Mouse (Mus musculus) C2C12 (cell line): ENCODE measurements around the gene Evl. TPM values are rescaled to one million over a fixed set of nuclear protein-coding genes. Genes with fewer than 3 reads are reported as not detected.

ENCODE experiments used
- H3K27me3 ChIP-seq: one replicate; pipeline ENCODE4 v1.6.1; 2011; ENCODE audit not compliant: control insufficient read depth, insufficient read depth, insufficient read length
- H3K36me3 ChIP-seq: one replicate; pipeline ENCODE4 v1.6.1; 2011; ENCODE audit not compliant: control insufficient read depth, insufficient read depth
- H3K4me3 ChIP-seq: one replicate; pipeline ENCODE4 v1.5.1; 2011; ENCODE audit warnings: mild to moderate bottlenecking, control low read depth; ENCODE audit not compliant: poor library complexity, insufficient read depth, severe bottlenecking
- H3K79me2 ChIP-seq: one replicate; pipeline ENCODE4 v1.6.1; 2011; ENCODE audit not compliant: control insufficient read depth, insufficient read depth
- H3K79me3 ChIP-seq: one replicate; pipeline ENCODE4 v1.6.1; 2011; ENCODE audit warnings: low read depth, control low read depth
- H3ac ChIP-seq: one replicate; pipeline ENCODE3; 2011; ENCODE audit warnings: low read depth; ENCODE audit not compliant: control insufficient read depth, insufficient read length
- CEBPB ChIP-seq: IDR thresholded peaks from one replicate; pipeline ENCODE4 v1.6.1; 2011; ENCODE audit warnings: low read depth, mild to moderate bottlenecking, control low read depth, moderate library complexity
- CTCF ChIP-seq: IDR thresholded peaks from one replicate; pipeline ENCODE4 v1.5.1; 2011; ENCODE audit not compliant: control insufficient read depth, insufficient read depth, insufficient read length
- FOSL1 ChIP-seq: IDR thresholded peaks from one replicate; pipeline ENCODE4 v1.8.0; 2011; ENCODE audit warnings: mild to moderate bottlenecking, low read length; ENCODE audit not compliant: poor library complexity, insufficient read depth, severe bottlenecking
- MAX ChIP-seq: IDR thresholded peaks from one replicate; pipeline ENCODE4 v1.6.1; 2011; ENCODE audit warnings: mild to moderate bottlenecking, control low read depth
- MYOD1 ChIP-seq: IDR thresholded peaks from one replicate; pipeline ENCODE4 v1.6.1; 2011; ENCODE audit warnings: low read depth; ENCODE audit not compliant: control insufficient read depth, insufficient read length
- MYOG ChIP-seq: IDR thresholded peaks from one replicate; pipeline ENCODE4 v1.6.1; 2011; ENCODE audit not compliant: control insufficient read depth, insufficient read length; ENCODE audit errors: extremely low read depth
- USF1 ChIP-seq: IDR thresholded peaks from one replicate; pipeline ENCODE4 v1.6.1; 2011; ENCODE audit warnings: low read depth, mild to moderate bottlenecking, control low read depth, moderate library complexity
- polyA plus RNA-seq: library from polyadenylated mRNA; unstranded; fragments of >200 nt; fragmentation: generic; extraction: Trizol; gene quantifications from one replicate; pipeline ENCODE4 v1.2.1, GENCODE M21; 2012; ENCODE audit warnings: missing spikeins

The Evl gene
- polyA plus RNA-seq, 1 experiment, result 89.9 TPM

GRCm38 (mm10) chr12:108657350-108657749, 102.8 kb downstream of the Evl start:
- Histone ChIP-seq H3K27me3 (no peaks in the 10 kb centered on the region), H3ac (no peak overlapping the region), H3K79me3 (peaks cover 1% of the 10 kb centered on the region), H3K79me2 (peaks cover 4% of the 10 kb centered on the region), H3K4me3 (no peak overlapping the region), H3K36me3 (peaks cover 14% of the 10 kb centered on the region)
- TF ChIP-seq MYOD1 (no peak), CTCF (peak; percentile 43)

- no peak for TF ChIP-seq CEBPB
- no peak for TF ChIP-seq MYOG
- Histone ChIP-seq H3K36me3 (no peaks in the 10 kb centered on the region), H3K27me3 (no peaks in the 10 kb centered on the region), H3ac (no peak overlapping the region), H3K4me3 (no peak overlapping the region), H3K79me3 (no peaks in the 10 kb centered on the region), H3K79me2 (no peaks in the 10 kb centered on the region)
Observed at GRCm38 (mm10) chr12:108668606-108669235, 114.2 kb downstream of the Evl start.

DNA sequence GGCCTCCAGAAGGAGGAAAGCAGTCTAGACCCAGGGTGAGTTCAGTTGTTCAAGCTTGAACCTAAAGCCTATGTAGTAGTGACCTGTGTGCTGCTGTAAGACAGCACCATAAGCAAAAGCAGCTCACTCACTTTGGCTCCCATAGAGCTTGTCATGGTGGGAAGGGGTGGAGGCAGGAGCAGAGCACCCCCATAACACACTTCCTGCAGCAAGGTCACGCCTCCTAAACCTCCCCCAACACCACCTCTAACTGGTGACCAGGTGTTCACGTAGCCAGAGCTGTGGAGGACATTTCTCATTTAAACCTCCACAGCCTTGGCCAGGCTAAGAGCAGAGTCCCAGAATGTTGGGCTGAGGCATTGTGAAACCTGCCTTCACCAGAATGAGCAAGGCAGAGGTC, 117.0 kb downstream of the Evl start:
- H3ac ChIP-seq, result no peak overlapping the region
- no peak overlapping the region for H3K4me3 ChIP-seq
- TF ChIP-seq MAX (no peak), FOSL1 (no peak), CEBPB (no peak), MYOG (no peak), CTCF (no peak), USF1 (no peak), MYOD1 (no peak)
- H3K79me3 ChIP-seq, result no peaks in the 10 kb centered on the region
- peaks cover 9% of the 10 kb centered on the region for H3K36me3 ChIP-seq
- H3K27me3 ChIP-seq, result no peaks in the 10 kb centered on the region
- H3K79me2 ChIP-seq, result no peaks in the 10 kb centered on the region

DNA sequence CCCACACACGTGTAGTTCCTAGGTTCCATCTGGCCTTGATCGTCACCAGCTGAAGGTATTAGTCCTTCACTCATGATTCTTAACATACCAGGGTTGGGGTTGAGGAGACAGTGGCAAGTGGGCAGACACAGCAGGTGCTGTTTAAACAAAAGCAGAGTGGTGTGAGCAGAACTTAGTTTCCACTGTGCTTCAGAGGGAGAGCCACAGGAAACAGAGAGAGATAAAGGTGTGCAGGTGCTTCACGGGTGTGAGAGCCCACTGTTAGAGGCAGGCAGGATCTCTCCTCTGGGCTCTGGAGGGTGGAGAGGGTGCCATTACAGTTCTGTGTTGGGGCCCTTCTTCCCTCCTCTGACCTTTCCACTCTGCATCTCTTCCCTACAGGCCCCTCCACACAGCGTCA, 118.4 kb downstream of the Evl start:
- no peak for TF ChIP-seq MYOG
- TF ChIP-seq MYOD1, result no peak
- no peak for TF ChIP-seq USF1
- TF ChIP-seq MAX, result no peak
- TF ChIP-seq CTCF, result no peak
- no peak for TF ChIP-seq FOSL1
- no peak for TF ChIP-seq CEBPB
- Histone ChIP-seq H3K4me3 (no peak overlapping the region), H3ac (no peak overlapping the region), H3K36me3 (peaks cover 19% of the 10 kb centered on the region), H3K79me2 (no peaks in the 10 kb centered on the region), H3K79me3 (no peaks in the 10 kb centered on the region), H3K27me3 (no peaks in the 10 kb centered on the region)

GRCm38 (mm10) chr12:108673546-108673945, 119.0 kb downstream of the Evl start:
- TF ChIP-seq MYOG (no peak), USF1 (no peak), CTCF (no peak), MAX (no peak), CEBPB (no peak), FOSL1 (no peak)
- peaks cover 22% of the 10 kb centered on the region for H3K36me3 ChIP-seq
- no peak overlapping the region for H3ac ChIP-seq
- H3K4me3 ChIP-seq, result no peak overlapping the region
- H3K27me3 ChIP-seq, result no peaks in the 10 kb centered on the region
- no peaks in the 10 kb centered on the region for H3K79me2 ChIP-seq
- H3K79me3 ChIP-seq, result no peaks in the 10 kb centered on the region

DNA sequence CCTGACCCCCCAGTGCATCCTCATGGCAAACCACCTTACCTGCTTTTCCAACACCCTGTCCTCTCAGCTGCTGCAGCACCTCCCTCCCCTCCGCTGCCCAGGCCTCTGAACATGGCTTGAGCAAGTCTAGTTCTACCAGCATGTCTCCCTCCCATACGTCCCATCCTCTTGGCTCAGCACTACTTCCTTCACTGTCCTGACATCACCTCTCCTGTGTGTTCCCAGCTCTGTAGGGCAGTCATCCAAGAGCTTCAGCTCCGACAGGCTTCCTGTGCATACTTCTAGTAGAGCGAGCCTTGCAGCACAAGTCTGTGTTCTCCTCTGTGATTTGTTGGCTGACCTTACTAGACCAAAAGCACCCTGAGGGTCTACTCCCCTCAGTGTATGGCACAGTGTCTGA, 120.0 kb downstream of the Evl start:
- TF ChIP-seq MAX (no peak), MYOG (no peak), MYOD1 (no peak), CEBPB (no peak), CTCF (no peak), FOSL1 (no peak), USF1 (no peak)
- no peaks in the 10 kb centered on the region for H3K79me2 ChIP-seq

More for the DNA sequence above, 120.0 kb downstream of the Evl start:
- Histone ChIP-seq H3K36me3 (peaks cover 29% of the 10 kb centered on the region), H3K79me3 (no peaks in the 10 kb centered on the region), H3K27me3 (no peaks in the 10 kb centered on the region), H3ac (no peak overlapping the region), H3K4me3 (no peak overlapping the region)
